Mouse (Mus musculus): ENCODE measurements at regions not wholly inside any gene's neighbourhood (a gene's known extent, or its start where the extent isn't known, plus 50 kb on each side); places are given as distances from the start of the nearest gene placed in this dataset.
"Not testable (repeated sequence)": the region's sequence is repeated elsewhere in the genome, so short reads cannot be mapped to it uniquely, and the experiment has no call there.

DNA sequence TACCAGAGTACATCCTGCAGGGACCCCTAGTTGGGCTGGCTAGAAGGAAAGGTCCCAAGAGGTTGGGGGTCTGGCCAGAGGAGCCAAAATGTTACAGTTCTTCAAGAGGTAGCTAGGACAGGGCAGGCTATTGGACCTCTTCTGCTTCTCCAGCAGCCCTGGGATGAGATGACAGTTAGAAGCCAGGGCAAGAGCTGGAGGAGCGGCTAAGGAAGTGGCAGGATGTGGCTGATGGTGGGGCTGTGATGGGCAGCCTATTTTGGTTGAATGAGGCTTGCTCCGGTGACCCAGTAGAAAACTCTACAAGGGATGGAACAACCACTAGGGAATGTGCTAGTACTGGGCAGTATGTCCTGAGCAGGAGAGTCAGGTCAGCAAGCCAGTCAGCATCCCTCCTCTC, 82.8 kb downstream of the Ddx11 start:
- TF ChIP-seq CTCF (IDR thresholded peaks at IDR 0.05) = no peak
- Histone ChIP-seq H3K4me3 (no peak overlapping the region), H3K27ac (no peak overlapping the region)
- no peak for DNase-seq
- intact Hi-C loops (cut with DNase I) = no loop called here

DNA sequence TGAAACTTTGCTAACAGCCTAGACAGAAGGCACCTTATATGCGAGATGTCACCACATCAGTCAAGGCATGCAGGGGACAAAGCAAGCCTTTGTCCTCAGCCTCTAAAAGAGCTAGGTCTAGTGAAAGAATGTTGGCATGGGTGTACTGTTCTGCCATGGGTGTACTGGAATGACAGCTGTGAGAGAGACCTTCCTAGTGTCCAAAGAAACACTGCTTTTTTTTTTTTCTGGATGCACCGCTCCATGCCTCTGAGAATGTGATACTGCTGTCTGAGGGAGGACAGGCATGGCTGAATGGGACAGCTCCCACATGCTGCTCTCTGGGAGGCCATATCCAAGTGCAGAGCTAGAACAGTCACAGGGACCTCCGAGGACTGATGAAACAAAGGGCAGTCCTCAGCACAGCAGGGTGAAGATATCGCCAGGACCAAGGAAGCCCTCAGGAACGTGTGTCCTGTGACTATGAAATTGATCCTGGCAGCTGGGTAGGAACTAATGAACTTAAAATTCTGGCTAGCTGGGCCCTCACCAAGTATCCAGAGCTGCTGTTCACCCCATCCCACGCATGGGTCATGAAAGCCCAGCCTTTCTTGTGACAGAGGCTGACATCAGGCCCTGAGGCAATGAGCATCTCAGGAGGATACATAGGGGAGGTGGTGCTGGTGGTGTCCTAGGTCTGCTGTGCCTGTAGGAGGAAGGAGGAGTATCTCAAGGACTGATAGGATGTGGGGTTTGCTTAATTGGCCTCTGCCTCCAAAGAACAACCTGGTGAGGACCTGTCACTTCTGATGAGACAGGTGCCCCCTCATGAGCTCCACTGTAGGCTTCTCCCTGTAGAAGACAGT, 84.6 kb downstream of the Ddx11 start:
- intact Hi-C loops (cut with DNase I); DNase-seq; H3K27ac ChIP-seq; H3K4me3 ChIP-seq: not testable (repeated sequence)

DNA sequence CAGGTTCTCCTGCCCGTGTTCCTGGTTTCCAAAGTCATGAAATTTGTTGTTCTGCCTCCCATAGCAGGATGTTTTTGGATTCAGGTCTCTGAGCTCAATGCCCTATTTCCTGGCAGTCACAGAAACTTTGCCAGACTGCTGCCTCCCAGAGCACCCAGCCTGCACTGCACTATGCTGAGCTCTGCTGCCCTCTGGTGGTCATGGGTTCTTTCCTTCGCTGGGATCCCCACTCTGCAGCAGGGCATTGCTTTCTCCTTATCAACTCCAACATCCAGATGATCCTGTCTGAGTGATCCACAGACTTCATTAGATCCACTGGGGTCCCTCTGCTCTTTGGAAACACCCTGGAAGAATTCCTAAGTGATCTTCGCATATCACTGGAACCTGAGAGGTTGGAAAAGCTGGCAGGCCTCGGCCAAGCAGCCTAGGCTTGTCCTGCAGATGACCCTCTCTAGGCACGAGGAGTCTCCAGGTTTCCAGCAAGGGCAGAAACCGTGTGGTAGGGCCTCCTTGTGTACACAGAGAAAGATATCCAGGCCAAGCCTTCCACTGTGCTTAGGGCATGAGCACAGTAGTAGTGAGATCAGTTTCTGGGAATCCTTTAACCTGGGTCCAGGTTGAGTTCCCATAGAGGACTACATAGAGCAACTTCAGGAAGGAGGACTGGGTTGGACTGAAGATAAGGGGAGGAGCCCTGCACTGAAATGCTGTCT, 85.6 kb downstream of the Ddx11 start:
- H3K4me3 ChIP-seq; intact Hi-C loops (cut with DNase I): not testable (repeated sequence)
- TF ChIP-seq CTCF (IDR thresholded peaks at IDR 0.05) = peak; percentile 20; the same call in 1 of the 2 replicates

DNA sequence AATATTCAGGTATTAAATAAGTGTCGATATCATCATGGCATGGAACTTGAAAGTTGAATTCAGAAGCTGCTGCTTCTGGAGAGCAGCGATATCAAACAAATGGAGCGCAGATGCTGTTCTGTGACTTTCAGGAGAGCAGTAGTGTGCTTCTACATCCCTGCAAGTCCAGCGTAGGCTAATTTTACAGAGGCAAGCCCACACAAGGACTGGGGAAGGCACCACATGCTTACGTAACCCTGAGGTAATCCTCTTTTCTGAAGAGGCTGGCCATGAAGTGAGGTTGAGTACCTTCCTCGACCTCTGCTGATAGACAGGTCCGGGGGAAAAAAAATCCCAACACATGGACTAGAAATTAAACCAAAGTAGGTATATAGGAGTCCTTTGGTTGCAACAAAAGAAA, 88.2 kb downstream of the Ddx11 start:
- intact Hi-C loops (cut with DNase I) = no loop called here
- Histone ChIP-seq H3K4me3 (no peak overlapping the region), H3K27ac (no peak overlapping the region)
- DNase-seq = no peak
- TF ChIP-seq CTCF (IDR thresholded peaks at IDR 0.05) = no peak

More for the DNA sequence above, 85.6 kb downstream of the Ddx11 start:
- not testable (repeated sequence) for H3K27ac ChIP-seq, DNase-seq

DNA sequence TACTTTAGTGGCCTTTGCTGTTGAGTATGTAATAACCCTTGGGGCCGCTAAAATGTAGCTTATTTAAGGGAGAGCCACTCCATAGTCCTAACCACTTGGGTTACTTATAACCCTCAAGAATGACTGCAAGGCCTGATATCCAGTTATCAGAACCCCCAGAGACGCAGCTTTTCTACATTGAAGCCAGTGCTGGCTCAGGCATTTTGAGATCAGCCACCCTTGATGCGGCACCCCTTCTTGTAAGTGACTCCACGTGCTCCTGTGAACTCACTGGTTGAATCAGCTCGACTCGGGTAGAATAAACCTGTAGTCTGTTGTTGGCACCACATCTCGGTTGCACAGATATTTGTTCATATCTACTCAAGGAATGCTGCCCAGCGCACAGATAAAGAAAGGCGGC, 89.3 kb downstream of the Ddx11 start:
- DNase-seq = no peak
- Histone ChIP-seq H3K4me3 (no peak overlapping the region), H3K27ac (no peak overlapping the region)
- TF ChIP-seq CTCF (IDR thresholded peaks at IDR 0.05) = no peak
- intact Hi-C loops (cut with DNase I) = no loop called here

DNA sequence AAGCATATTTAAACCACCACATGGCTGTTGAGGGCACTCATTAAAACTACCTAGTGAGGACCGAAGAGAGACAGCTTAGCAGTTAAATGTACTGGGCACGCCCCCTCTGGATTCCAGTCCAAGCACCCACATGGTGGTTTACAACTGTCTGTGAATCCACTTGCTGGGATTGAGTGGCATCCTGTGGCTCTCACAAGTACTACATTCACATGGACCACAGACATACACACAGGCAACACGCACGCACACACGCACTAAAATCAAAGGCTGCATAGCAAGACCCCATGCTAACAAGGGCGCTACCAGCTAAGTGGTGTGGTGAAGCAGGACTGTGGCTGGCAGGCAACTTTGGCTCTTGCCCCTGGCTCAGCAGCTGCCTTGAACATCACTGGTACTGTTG, 95.0 kb downstream of the Ddx11 start:
- H3K27ac ChIP-seq = no peak overlapping the region
- TF ChIP-seq CTCF (IDR thresholded peaks at IDR 0.05) = no peak
- intact Hi-C loops (cut with DNase I) = no loop called here
- DNase-seq = no peak
- H3K4me3 ChIP-seq = no peak overlapping the region

DNA sequence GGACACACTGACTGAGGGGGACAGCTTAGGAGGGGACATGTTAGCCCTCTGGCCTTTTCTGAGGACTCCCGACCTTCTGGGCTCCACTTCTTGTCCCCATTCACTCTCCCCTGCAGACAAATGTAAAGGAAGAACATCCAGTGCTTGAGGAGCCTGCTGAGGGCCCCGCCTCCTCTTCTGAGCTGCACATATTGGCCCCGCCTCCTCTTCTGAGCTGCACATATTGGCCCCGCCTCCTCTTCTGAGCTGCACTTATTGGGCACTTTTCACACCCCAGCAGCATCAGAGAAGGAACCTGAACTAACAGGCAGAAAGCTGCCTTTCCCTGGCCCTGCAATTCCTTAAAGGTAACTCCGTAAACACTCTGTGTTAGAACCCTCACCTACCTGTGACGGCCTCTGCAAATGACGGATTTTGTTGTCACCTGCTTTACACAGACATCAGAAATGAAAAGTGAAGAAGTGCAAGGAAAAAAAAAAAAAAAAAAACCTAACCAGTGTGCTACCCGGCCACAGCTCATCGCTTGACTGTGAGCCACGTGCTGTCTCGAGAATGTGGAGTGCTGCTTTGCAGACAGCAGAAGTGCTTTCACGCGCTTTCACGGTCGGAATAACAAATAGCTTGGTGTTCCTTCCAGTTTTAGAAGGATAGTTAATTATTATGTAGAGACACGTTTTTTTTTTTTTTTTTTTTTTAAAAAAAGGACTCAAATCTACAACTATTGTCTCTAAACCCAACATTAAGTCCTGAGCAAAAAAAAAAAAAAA, 96.5 kb downstream of the Ddx11 start:
- no peak for TF ChIP-seq CTCF (IDR thresholded peaks at IDR 0.05)
- no peak overlapping the region for H3K27ac ChIP-seq
- no peak for DNase-seq
- intact Hi-C loops (cut with DNase I) = no loop called here
- no peak overlapping the region for H3K4me3 ChIP-seq

DNA sequence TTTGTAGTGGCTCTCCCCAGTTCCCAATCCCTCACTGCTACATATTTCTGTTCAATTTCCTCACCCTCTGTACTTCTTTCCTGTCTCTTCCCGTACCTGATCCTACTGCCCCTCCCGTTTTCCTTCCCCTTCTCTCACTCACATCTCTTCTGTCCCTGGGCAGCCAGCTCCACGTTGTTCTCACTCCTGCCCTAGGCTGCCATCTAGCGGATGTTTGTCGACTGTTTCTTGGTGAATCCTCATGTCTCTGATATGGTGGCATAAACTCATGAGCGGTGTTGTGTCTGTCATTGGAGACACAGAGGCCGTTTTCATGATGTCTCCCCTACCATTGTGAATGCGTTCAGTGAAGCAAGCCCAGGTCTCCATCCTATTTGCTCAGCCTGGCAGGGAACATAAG, 97.9 kb downstream of the Ddx11 start:
- Histone ChIP-seq H3K27ac (no peak overlapping the region), H3K4me3 (no peak overlapping the region)
- TF ChIP-seq CTCF (IDR thresholded peaks at IDR 0.05) = peak; percentile 73
- peak; percentile 67 for DNase-seq
- intact Hi-C loops (cut with DNase I) = no loop called here

DNA sequence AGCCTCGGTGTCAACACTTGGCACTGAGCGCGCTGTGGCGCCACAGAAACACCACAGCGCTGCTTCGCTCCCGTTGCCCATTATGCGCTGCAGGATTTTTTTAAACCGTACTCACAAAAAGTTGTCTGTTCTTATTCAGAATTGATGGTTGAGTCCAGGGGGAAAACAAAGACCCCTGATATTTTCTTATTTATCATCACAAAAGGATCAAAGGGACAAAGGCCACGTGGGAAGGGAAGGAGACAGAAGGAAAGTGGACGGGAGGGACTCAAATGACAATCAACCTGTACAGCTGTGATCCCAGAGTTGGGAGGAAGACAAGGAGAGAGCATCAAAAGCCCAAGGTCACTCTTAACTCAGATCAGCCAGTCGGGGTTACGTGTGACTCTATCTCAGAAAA, 100.4 kb downstream of the Ddx11 start:
- TF ChIP-seq CTCF (IDR thresholded peaks at IDR 0.05) = no peak
- no peak for DNase-seq
- Histone ChIP-seq H3K27ac (no peak overlapping the region), H3K4me3 (no peak overlapping the region)
- intact Hi-C loops (cut with DNase I) = no loop called here

DNA sequence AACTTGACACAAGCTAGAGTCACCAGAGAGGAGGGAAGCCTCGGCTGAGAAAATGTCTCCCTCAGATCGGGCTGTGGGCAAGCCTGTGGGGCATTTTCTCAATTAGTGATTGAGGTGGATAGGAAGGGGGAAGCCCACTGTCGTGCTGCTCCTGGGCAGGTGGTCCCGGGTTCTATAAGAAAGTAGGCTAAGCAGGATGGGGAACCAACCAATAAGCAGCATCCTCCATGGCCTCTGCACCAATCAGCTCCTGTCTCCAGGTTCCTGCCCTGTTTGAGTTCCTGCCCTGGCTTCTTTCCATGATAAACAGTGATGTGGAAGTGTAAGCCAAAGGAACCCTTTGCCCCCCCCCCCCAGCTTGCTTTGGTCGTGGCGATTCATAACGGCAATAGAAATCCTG, 100.9 kb downstream of the Ddx11 start:
- intact Hi-C loops (cut with DNase I) = no loop called here
- Histone ChIP-seq H3K4me3 (no peak overlapping the region), H3K27ac (no peak overlapping the region)
- DNase-seq = no peak
- TF ChIP-seq CTCF (IDR thresholded peaks at IDR 0.05) = no peak

DNA sequence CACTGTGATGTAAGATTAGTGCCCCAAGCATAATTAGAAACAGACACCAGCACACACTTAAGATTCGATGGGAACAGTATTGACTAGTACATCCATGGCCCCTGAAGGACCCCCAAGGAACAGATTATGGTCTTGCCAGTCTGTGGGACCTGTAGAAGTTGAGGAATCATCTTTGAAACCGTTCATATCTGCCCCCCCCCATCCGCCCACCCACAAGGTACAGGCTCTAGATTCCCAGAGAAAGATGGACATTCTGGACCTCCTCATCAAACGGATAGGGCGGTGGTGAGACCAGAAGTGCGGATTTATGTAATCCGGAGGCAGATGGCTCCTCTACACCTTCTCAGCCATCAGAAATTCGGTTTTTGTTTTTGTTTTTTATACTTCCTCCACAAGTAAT, 109.1 kb downstream of the Ddx11 start:
- no peak overlapping the region for H3K27ac ChIP-seq
- H3K4me3 ChIP-seq = no peak overlapping the region
- intact Hi-C loops (cut with DNase I) = no loop called here
- TF ChIP-seq CTCF (IDR thresholded peaks at IDR 0.05) = no peak
- DNase-seq = no peak

DNA sequence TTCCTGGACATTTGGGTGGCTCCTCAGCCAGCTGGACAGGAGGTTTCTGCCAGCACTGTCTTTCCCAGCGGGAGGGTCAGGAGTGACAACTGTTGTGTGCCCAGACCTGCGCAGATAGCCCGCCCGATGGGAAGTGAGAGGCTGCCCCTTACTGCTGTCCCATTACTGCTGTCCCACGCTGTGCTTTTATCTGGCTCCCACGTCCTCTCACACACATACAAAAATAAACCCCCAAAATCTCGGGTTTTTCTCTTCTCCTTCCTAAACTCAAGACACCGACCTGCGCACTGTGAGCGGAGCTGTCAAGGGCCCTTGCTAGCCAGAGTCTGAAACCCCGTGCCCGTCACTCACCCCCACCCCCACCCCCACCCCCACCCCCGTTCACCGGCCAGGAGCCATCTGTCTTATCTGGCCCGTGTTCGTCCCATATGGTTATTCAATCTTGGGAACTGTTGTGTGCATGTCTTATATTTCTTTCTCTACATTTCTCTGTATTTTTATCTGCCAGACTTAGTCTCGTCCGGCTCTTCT, 109.6 kb downstream of the Ddx11 start:
- H3K4me3 ChIP-seq = peak overlapping the region; percentile 62

More for the DNA sequence above, 109.6 kb downstream of the Ddx11 start:
- H3K27ac ChIP-seq = peak overlapping the region; percentile 40; the same call in 1 of the 2 replicates
- no peak for TF ChIP-seq CTCF (IDR thresholded peaks at IDR 0.05)
- intact Hi-C loops (cut with DNase I) = no loop called here
- peak; percentile 31 for DNase-seq
